Mouse (Mus musculus) effector memory CD4-positive, alpha-beta T cell, adult 5 months (primary cell): ENCODE measurements around the gene Vmn1r57. TPM values are rescaled to one million over a fixed set of nuclear protein-coding genes. Genes with fewer than 3 reads are reported as not detected.

Source experiments
- polyA plus RNA-seq: library from polyadenylated mRNA; unstranded; fragments of 100-300 nt; shearing (Covaris generic); gene quantifications from one replicate; pipeline ENCODE4 v1.2.1, GENCODE M21; 2017

The Vmn1r57 gene
- not detected for polyA plus RNA-seq

DNA sequence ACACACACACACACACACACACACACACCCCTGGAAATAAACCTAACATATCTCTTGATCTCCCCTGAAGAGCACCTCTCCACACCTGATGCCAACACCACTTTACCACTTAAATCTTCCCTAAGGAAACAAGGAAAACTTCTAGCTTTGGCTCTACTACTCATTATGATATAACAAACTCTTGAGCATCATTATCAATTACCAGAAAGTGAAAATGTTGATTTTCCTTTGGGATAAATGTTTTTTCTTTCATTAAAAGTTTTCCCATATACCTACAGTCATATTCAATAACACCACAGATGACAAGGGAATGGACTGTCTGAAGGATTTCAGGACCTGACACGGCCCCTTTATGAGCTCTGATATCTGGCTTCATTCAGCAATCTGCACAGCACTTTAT lies at the start of gene Vmn1r57:
Gene Vmn1r57, plus strand, starts transcription at position 301 of the 400 bp plus-strand sequence.

DNA sequence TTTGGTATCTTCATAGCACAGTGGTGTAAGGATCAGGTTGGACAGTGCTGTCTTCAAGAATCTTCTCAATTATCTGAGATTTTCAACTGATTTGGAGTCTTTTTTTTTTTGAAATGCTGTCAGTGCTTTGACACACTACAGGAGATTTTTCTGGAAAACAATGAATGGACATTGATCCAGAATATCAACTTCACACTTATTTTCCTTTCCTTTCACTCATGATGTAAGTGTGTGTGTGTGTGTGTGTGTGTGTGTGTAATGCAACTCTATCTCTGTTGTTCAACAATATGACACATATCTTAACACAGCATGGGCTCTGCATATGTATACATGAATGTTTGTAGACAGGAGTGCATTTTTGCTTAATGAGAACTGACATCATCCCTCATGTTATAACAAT lies 21.6 kb upstream of the Vmn1r57 start, which contains the start of gene Vmn1r56:
Gene Vmn1r56, minus strand, starts transcription at position 101 of the 400 bp plus-strand sequence.

Other genes with a start within 250 kb of the Vmn1r57 start
- not detected for gene Sbk3, start 247.3 kb upstream of the Vmn1r57 start, polyA plus RNA-seq
- gene Zfp579, start 222.3 kb upstream of the Vmn1r57 start, polyA plus RNA-seq, result 13.8 TPM
- gene Zfp524, start 204.1 kb upstream of the Vmn1r57 start, polyA plus RNA-seq, result 15.8 TPM
- 47.5 TPM for gene Fiz1, start 203.8 kb upstream of the Vmn1r57 start, polyA plus RNA-seq
- gene Gm44973, start 203.0 kb upstream of the Vmn1r57 start, polyA plus RNA-seq, result 7.6 TPM
- 6.1 TPM for gene Zfp865, start 198.1 kb upstream of the Vmn1r57 start, polyA plus RNA-seq
- gene Ccdc106, start 197.9 kb upstream of the Vmn1r57 start, polyA plus RNA-seq, result not detected
- gene 4632433K11Rik, start 184.4 kb upstream of the Vmn1r57 start, polyA plus RNA-seq, result not detected
- 2.4 TPM for gene Zfp784, start 180.0 kb upstream of the Vmn1r57 start, polyA plus RNA-seq
- gene Zfp580, start 167.0 kb upstream of the Vmn1r57 start, polyA plus RNA-seq, result 2.9 TPM
- gene U2af2, start 156.3 kb upstream of the Vmn1r57 start, polyA plus RNA-seq, result 108 TPM
- gene Epn1, start 138.3 kb upstream of the Vmn1r57 start, polyA plus RNA-seq, result 30.9 TPM
- not detected for gene Rfpl4, start 101.5 kb upstream of the Vmn1r57 start, polyA plus RNA-seq
- not detected for gene Rasl2-9, start 92.5 kb upstream of the Vmn1r57 start, polyA plus RNA-seq
- gene Vmn1r55, start 68.8 kb upstream of the Vmn1r57 start, polyA plus RNA-seq, result 0.12 TPM
- not detected for gene Vmn1r56, start 21.7 kb upstream of the Vmn1r57 start, polyA plus RNA-seq
- not detected for gene Gm5065, start 132.0 kb downstream of the Vmn1r57 start, polyA plus RNA-seq
- gene Nlrp2, start 132.5 kb downstream of the Vmn1r57 start, polyA plus RNA-seq, result 0.11 TPM
- not detected for gene Vmn1r58, start 194.9 kb downstream of the Vmn1r57 start, polyA plus RNA-seq
- gene Vmn1r59, start 238.3 kb downstream of the Vmn1r57 start, polyA plus RNA-seq, result 0.16 TPM